Mouse (Mus musculus): Measurements from ENCODE around the gene Grk5. TPM values are rescaled to one million over a fixed set of nuclear protein-coding genes. Genes with fewer than 3 reads are reported as not detected.

Grk5 gene
- polyA plus RNA-seq, 1 experiment from 2014 or later: 2.3 TPM

GRCm38 (mm10) chr19:61085217-61085616, 195.7 kb downstream of the Grk5 start:
- Histone ChIP-seq H3K4me3 (ENCODE audit: low read depth, low read length) (no peak overlapping the region), H3K36me3 (ENCODE audit: control insufficient read depth, insufficient read depth, low read length) (no peaks in the 10 kb centered on the region), H3K9me3 (replicated peaks; ENCODE audit: control insufficient read depth, low read length, poor library complexity, severe bottlenecking) (no peaks in the 10 kb centered on the region), H3K4me2 (ENCODE audit: low read length) (no peak overlapping the region), H3K27me3 (ENCODE audit: control insufficient read depth, insufficient read depth, low read depth, low read length) (no peaks in the 10 kb centered on the region), H3K4me1 (ENCODE audit: control insufficient read depth, insufficient read depth, low read length) (no peaks in the 10 kb centered on the region), H3K9ac (ENCODE audit: low read depth, low read length) (no peak overlapping the region), H3K27ac (ENCODE audit: low read length) (no peak overlapping the region)
- 76% methylated on average over 2 of the region's 2 CpGs for WGBS
- no peak for ATAC-seq

- no peak for ATAC-seq
- no peaks in the 10 kb centered on the region for H3K4me1 ChIP-seq (ENCODE audit: control insufficient read depth, insufficient read depth, low read length)
- no peak overlapping the region for H3K27ac ChIP-seq (ENCODE audit: low read length)
- WGBS: 86% methylated on average over 1 of the region's 1 CpGs
- H3K4me2 ChIP-seq (ENCODE audit: low read length): no peak overlapping the region
- no peaks in the 10 kb centered on the region; the same call in 1 of the 2 replicates for H3K36me3 ChIP-seq (ENCODE audit: control insufficient read depth, insufficient read depth, low read length)
- no peaks in the 10 kb centered on the region for H3K27me3 ChIP-seq (ENCODE audit: control insufficient read depth, insufficient read depth, low read depth, low read length)
- H3K9ac ChIP-seq (ENCODE audit: low read depth, low read length): no peak overlapping the region
- H3K9me3 ChIP-seq (replicated peaks; ENCODE audit: control insufficient read depth, low read length, poor library complexity, severe bottlenecking): no peaks in the 10 kb centered on the region
- H3K4me3 ChIP-seq (ENCODE audit: low read depth, low read length): no peak overlapping the region
These were observed 198.2 kb downstream of the Grk5 start for GRCm38 (mm10) chr19:61087781-61088180.

GRCm38 (mm10) chr19:61089001-61089400, 199.5 kb downstream of the Grk5 start:
- WGBS: 94% methylated on average over 3 of the region's 3 CpGs
- Histone ChIP-seq H3K4me3 (ENCODE audit: low read depth, low read length) (no peak overlapping the region), H3K4me2 (ENCODE audit: low read length) (no peak overlapping the region), H3K27me3 (ENCODE audit: control insufficient read depth, insufficient read depth, low read depth, low read length) (no peaks in the 10 kb centered on the region), H3K4me1 (ENCODE audit: control insufficient read depth, insufficient read depth, low read length) (no peaks in the 10 kb centered on the region), H3K36me3 (ENCODE audit: control insufficient read depth, insufficient read depth, low read length) (peaks cover 4% of the 10 kb centered on the region), H3K9ac (ENCODE audit: low read depth, low read length) (no peak overlapping the region), H3K27ac (ENCODE audit: low read length) (no peak overlapping the region), H3K9me3 (replicated peaks; ENCODE audit: control insufficient read depth, low read length, poor library complexity, severe bottlenecking) (no peaks in the 10 kb centered on the region)
- no peak for ATAC-seq

- Histone ChIP-seq H3K9ac (ENCODE audit: low read depth, low read length) (no peak overlapping the region), H3K27me3 (ENCODE audit: control insufficient read depth, insufficient read depth, low read depth, low read length) (no peaks in the 10 kb centered on the region), H3K4me1 (ENCODE audit: control insufficient read depth, insufficient read depth, low read length) (no peaks in the 10 kb centered on the region), H3K36me3 (ENCODE audit: control insufficient read depth, insufficient read depth, low read length) (peaks cover 4% of the 10 kb centered on the region), H3K4me3 (ENCODE audit: low read depth, low read length) (no peak overlapping the region), H3K27ac (ENCODE audit: low read length) (no peak overlapping the region), H3K4me2 (ENCODE audit: low read length) (no peak overlapping the region), H3K9me3 (replicated peaks; ENCODE audit: control insufficient read depth, low read length, poor library complexity, severe bottlenecking) (no peaks in the 10 kb centered on the region)
- ATAC-seq: no peak
- 98% methylated on average over 4 of the region's 4 CpGs for WGBS
These were observed 201.0 kb downstream of the Grk5 start for GRCm38 (mm10) chr19:61090541-61090940.

- Histone ChIP-seq H3K27me3 (ENCODE audit: control insufficient read depth, insufficient read depth, low read depth, low read length) (no peaks in the 10 kb centered on the region), H3K9me3 (replicated peaks; ENCODE audit: control insufficient read depth, low read length, poor library complexity, severe bottlenecking) (no peaks in the 10 kb centered on the region), H3K4me3 (ENCODE audit: low read depth, low read length) (no peak overlapping the region), H3K9ac (ENCODE audit: low read depth, low read length) (no peak overlapping the region), H3K4me2 (ENCODE audit: low read length) (no peak overlapping the region), H3K27ac (ENCODE audit: low read length) (no peak overlapping the region), H3K36me3 (ENCODE audit: control insufficient read depth, insufficient read depth, low read length) (peaks cover 4% of the 10 kb centered on the region; the same call in 1 of the 2 replicates), H3K4me1 (ENCODE audit: control insufficient read depth, insufficient read depth, low read length) (no peaks in the 10 kb centered on the region)
- WGBS: 83% methylated on average over 2 of the region's 2 CpGs
- ATAC-seq: no peak
These were observed 207.2 kb downstream of the Grk5 start for GRCm38 (mm10) chr19:61096776-61097175.

GRCm38 (mm10) chr19:61097764-61098163, 208.2 kb downstream of the Grk5 start:
- Histone ChIP-seq H3K9ac (ENCODE audit: low read depth, low read length) (no peak overlapping the region), H3K4me2 (ENCODE audit: low read length) (no peak overlapping the region), H3K4me1 (ENCODE audit: control insufficient read depth, insufficient read depth, low read length) (no peaks in the 10 kb centered on the region), H3K36me3 (ENCODE audit: control insufficient read depth, insufficient read depth, low read length) (peaks cover 4% of the 10 kb centered on the region; the same call in 1 of the 2 replicates), H3K9me3 (replicated peaks; ENCODE audit: control insufficient read depth, low read length, poor library complexity, severe bottlenecking) (no peaks in the 10 kb centered on the region), H3K4me3 (ENCODE audit: low read depth, low read length) (no peak overlapping the region), H3K27ac (ENCODE audit: low read length) (no peak overlapping the region), H3K27me3 (ENCODE audit: control insufficient read depth, insufficient read depth, low read depth, low read length) (no peaks in the 10 kb centered on the region)
- 24% methylated on average over 4 of the region's 4 CpGs for WGBS
- peak; percentile 51 for ATAC-seq

GRCm38 (mm10) chr19:61110184-61110583, 220.6 kb downstream of the Grk5 start:
- peaks cover 6% of the 10 kb centered on the region; the same call in 1 of the 2 replicates for H3K36me3 ChIP-seq (ENCODE audit: control insufficient read depth, insufficient read depth, low read length)
- H3K4me2 ChIP-seq (ENCODE audit: low read length): no peak overlapping the region
- ATAC-seq: no peak
- no peaks in the 10 kb centered on the region for H3K4me1 ChIP-seq (ENCODE audit: control insufficient read depth, insufficient read depth, low read length)
- H3K27ac ChIP-seq (ENCODE audit: low read length): no peak overlapping the region
- WGBS: 50% methylated on average over 2 of the region's 2 CpGs
- no peak overlapping the region for H3K4me3 ChIP-seq (ENCODE audit: low read depth, low read length)
- peaks cover 15% of the 10 kb centered on the region; the same call in 1 of the 2 replicates for H3K9me3 ChIP-seq (replicated peaks; ENCODE audit: control insufficient read depth, low read length, poor library complexity, severe bottlenecking)
- no peak overlapping the region for H3K9ac ChIP-seq (ENCODE audit: low read depth, low read length)
- no peaks in the 10 kb centered on the region for H3K27me3 ChIP-seq (ENCODE audit: control insufficient read depth, insufficient read depth, low read depth, low read length)

- no peak overlapping the region for H3K4me3 ChIP-seq (ENCODE audit: low read depth, low read length)
- no peak overlapping the region for H3K9ac ChIP-seq (ENCODE audit: low read depth, low read length)
- H3K27ac ChIP-seq (ENCODE audit: low read length): no peak overlapping the region
- no peak for ATAC-seq
- H3K4me1 ChIP-seq (ENCODE audit: control insufficient read depth, insufficient read depth, low read length): no peaks in the 10 kb centered on the region
- H3K27me3 ChIP-seq (ENCODE audit: control insufficient read depth, insufficient read depth, low read depth, low read length): no peaks in the 10 kb centered on the region
- H3K9me3 ChIP-seq (replicated peaks; ENCODE audit: control insufficient read depth, low read length, poor library complexity, severe bottlenecking): 0 out of 2 replicates have a peak, but pooled peaks cover 3% of the 10 kb centered on the region
- peaks cover 5% of the 10 kb centered on the region for H3K36me3 ChIP-seq (ENCODE audit: control insufficient read depth, insufficient read depth, low read length)
- WGBS: 91% methylated on average over 10 of the region's 10 CpGs
- no peak overlapping the region for H3K4me2 ChIP-seq (ENCODE audit: low read length)
These were observed 241.5 kb downstream of the Grk5 start for GRCm38 (mm10) chr19:61131096-61131495.

GRCm38 (mm10) chr19:61138655-61139054, 249.1 kb downstream of the Grk5 start:
- no peak for ATAC-seq
- Histone ChIP-seq H3K36me3 (ENCODE audit: control insufficient read depth, insufficient read depth, low read length) (no peaks in the 10 kb centered on the region), H3K4me2 (ENCODE audit: low read length) (no peak overlapping the region), H3K27me3 (ENCODE audit: control insufficient read depth, insufficient read depth, low read depth, low read length) (no peaks in the 10 kb centered on the region), H3K9me3 (replicated peaks; ENCODE audit: control insufficient read depth, low read length, poor library complexity, severe bottlenecking) (no peaks in the 10 kb centered on the region), H3K9ac (ENCODE audit: low read depth, low read length) (no peak overlapping the region), H3K4me3 (ENCODE audit: low read depth, low read length) (no peak overlapping the region), H3K4me1 (ENCODE audit: control insufficient read depth, insufficient read depth, low read length) (peaks cover 12% of the 10 kb centered on the region), H3K27ac (ENCODE audit: low read length) (no peak overlapping the region)
